8 mouse cellular contexts compared by ENCODE assay signal in the genomic region with DNA sequence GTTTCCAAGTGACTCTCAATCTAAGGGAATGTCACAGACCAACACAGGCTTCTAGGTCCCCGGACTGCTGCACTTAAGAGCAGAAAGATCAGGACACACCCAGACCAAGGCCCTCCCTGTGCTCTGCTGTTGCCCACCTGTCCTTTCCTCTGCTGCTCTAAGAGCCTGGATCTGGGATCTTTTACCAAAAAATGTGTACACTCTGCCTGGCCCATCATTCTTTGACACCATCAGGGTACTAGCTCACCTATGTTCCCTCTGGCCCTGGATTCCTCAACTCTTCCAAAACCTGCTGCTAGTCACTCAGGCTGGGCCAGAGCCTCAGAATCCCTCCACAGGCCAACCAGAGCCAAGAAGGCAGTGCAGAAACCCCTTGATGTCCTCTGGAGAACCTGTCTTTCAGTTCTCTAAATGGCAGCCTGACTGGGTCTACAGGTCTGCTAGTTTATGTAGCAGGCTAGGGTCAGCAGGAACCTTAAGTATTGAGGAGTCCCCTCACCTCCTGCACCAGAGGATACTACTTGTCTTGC. TPM values are rescaled to one million over a fixed set of nuclear protein-coding genes. Genes with fewer than 3 reads are reported as not detected.
DNase-seq lines count a peak whose midpoint lies in the region; ATAC-seq and TF ChIP-seq lines count a peak whose summit lies in the region.

No protein-coding gene starts in this region.

- WGBS in hindbrain, embryonic 12.5 days: 79% methylated on average over 1 of the region's 1 CpGs
- 88% methylated on average over 1 of the region's 1 CpGs for WGBS in hindbrain, embryonic 10.5 days
- 67% methylated on average over 1 of the region's 1 CpGs for WGBS in heart, postnatal 0 days
- WGBS in neural tube, embryonic 12.5 days: 97% methylated on average over 1 of the region's 1 CpGs

- no peak overlapping the region for H3K4me3 ChIP-seq in hindbrain, embryonic 12.5 days
- no peak overlapping the region; the same call in 1 of the 2 replicates for H3K4me3 ChIP-seq in hindbrain, embryonic 10.5 days
- H3K4me3 ChIP-seq in testis, adult 2 months (ENCODE audit: control insufficient read depth, low read depth, low read length): peak overlapping the region; percentile 92
- no peak overlapping the region for H3K4me3 ChIP-seq in heart, postnatal 0 days (ENCODE audit: low read depth, low read length)
- no peak overlapping the region for H3K4me3 ChIP-seq in neural tube, embryonic 12.5 days

- peaks cover 16% of the 10 kb centered on the region for H3K36me3 ChIP-seq in hindbrain, embryonic 12.5 days
- peaks cover 37% of the 10 kb centered on the region for H3K36me3 ChIP-seq in hindbrain, embryonic 10.5 days
- H3K36me3 ChIP-seq in testis, adult 2 months (ENCODE audit: control insufficient read depth, insufficient read depth, low read length): no peaks in the 10 kb centered on the region; the same call in 1 of the 2 replicates
- H3K36me3 ChIP-seq in heart, postnatal 0 days (replicated peaks; ENCODE audit: control insufficient read depth, insufficient read depth, low read length): peaks cover 21% of the 10 kb centered on the region
- peaks cover 19% of the 10 kb centered on the region for H3K36me3 ChIP-seq in neural tube, embryonic 12.5 days

- no peak for TF ChIP-seq CTCF in testis, adult 2 months (IDR thresholded peaks at IDR 0.05; ENCODE audit: control insufficient read depth, insufficient read depth, insufficient replicate concordance, low read depth, low read length)
- no peak for TF ChIP-seq CTCF in heart, postnatal 0 days (IDR thresholded peaks at IDR 0.05; ENCODE audit: low read depth)

- intact Hi-C loops in left cerebral cortex, postnatal 25 days (cut with DNase I): no loop called here

- no peak for TF ChIP-seq EP300 in heart, postnatal 0 days (IDR thresholded peaks at IDR 0.05; ENCODE audit: low read depth)

- no peak overlapping the region for H3K27ac ChIP-seq in hindbrain, embryonic 12.5 days
- H3K27ac ChIP-seq in hindbrain, embryonic 10.5 days: no peak overlapping the region
- no peak overlapping the region for H3K27ac ChIP-seq in testis, adult 2 months (ENCODE audit: control insufficient read depth, insufficient read depth, low read depth, low read length)
- H3K27ac ChIP-seq in heart, postnatal 0 days (ENCODE audit: low read depth): no peak overlapping the region
- H3K27ac ChIP-seq in neural tube, embryonic 12.5 days: no peak overlapping the region

- H3K9ac ChIP-seq in hindbrain, embryonic 12.5 days: peak overlapping the region; percentile 84; the same call in 1 of the 2 replicates
- 0 out of 2 replicates have a peak overlapping the region, but pooled peaks have one; percentile 91 for H3K9ac ChIP-seq in heart, postnatal 0 days (replicated peaks; ENCODE audit: low read depth, low read length)
- 0 out of 2 replicates have a peak overlapping the region, but pooled peaks have one; percentile 0 for H3K9ac ChIP-seq in neural tube, embryonic 12.5 days

- peaks cover 47% of the 10 kb centered on the region for H3K4me1 ChIP-seq in hindbrain, embryonic 12.5 days
- H3K4me1 ChIP-seq in hindbrain, embryonic 10.5 days (replicated peaks): peaks cover 54% of the 10 kb centered on the region
- H3K4me1 ChIP-seq in testis, adult 2 months (ENCODE audit: control insufficient read depth, insufficient read depth, low read length): peaks cover 28% of the 10 kb centered on the region
- peaks cover 53% of the 10 kb centered on the region for H3K4me1 ChIP-seq in heart, postnatal 0 days (ENCODE audit: control insufficient read depth, insufficient read depth)
- H3K4me1 ChIP-seq in neural tube, embryonic 12.5 days: peaks cover 35% of the 10 kb centered on the region

- no peaks in the 10 kb centered on the region for H3K27me3 ChIP-seq in hindbrain, embryonic 12.5 days
- H3K27me3 ChIP-seq in hindbrain, embryonic 10.5 days (ENCODE audit: insufficient read depth, poor library complexity, severe bottlenecking): peaks cover 4% of the 10 kb centered on the region
- H3K27me3 ChIP-seq in testis, adult 2 months (ENCODE audit: control insufficient read depth, insufficient read depth, low read length): no peaks in the 10 kb centered on the region
- no peaks in the 10 kb centered on the region for H3K27me3 ChIP-seq in heart, postnatal 0 days (ENCODE audit: control insufficient read depth, insufficient read depth, low read length)
- no peaks in the 10 kb centered on the region for H3K27me3 ChIP-seq in neural tube, embryonic 12.5 days (replicated peaks)

- TF ChIP-seq POLR2A in testis, adult 2 months (IDR thresholded peaks at IDR 0.05; ENCODE audit: control insufficient read depth, low read depth, low read length): no peak

- H3K4me2 ChIP-seq in hindbrain, embryonic 12.5 days (replicated peaks): peak overlapping the region; percentile 90
- H3K4me2 ChIP-seq in heart, postnatal 0 days (ENCODE audit: low read depth, low read length): peak overlapping the region; percentile 87; the same call in 1 of the 2 replicates
- H3K4me2 ChIP-seq in neural tube, embryonic 12.5 days (replicated peaks): peak overlapping the region; percentile 87

- no peak for DNase-seq in hindbrain, embryonic 10.5 days (ENCODE audit: low spot score)
- DNase-seq in testis, postnatal 14 days (ENCODE audit: low spot score): no peak
- DNase-seq in heart, postnatal 0 days (ENCODE audit: low spot score): no peak
- DNase-seq in left cerebral cortex, postnatal 25 days (ENCODE audit: low spot score in 2 of 2): no peak
- no peak for DNase-seq in left cerebral cortex, adult 18-20 months (ENCODE audit: low spot score in 2 of 2)

- ATAC-seq in hindbrain, embryonic 12.5 days (ENCODE audit: low FRiP score): no peak
- no peak for ATAC-seq in heart, postnatal 0 days (ENCODE audit: insufficient read depth, low read depth)
- ATAC-seq in neural tube, embryonic 12.5 days (ENCODE audit: low FRiP score, low read depth): no peak

- H3K9me3 ChIP-seq in hindbrain, embryonic 12.5 days (replicated peaks): no peaks in the 10 kb centered on the region
- no peaks in the 10 kb centered on the region for H3K9me3 ChIP-seq in hindbrain, embryonic 10.5 days
- no peaks in the 10 kb centered on the region for H3K9me3 ChIP-seq in heart, postnatal 0 days (replicated peaks; ENCODE audit: control insufficient read depth, low read length)
- no peaks in the 10 kb centered on the region for H3K9me3 ChIP-seq in neural tube, embryonic 12.5 days

RNA-seq across cellular contexts. Expression of a gene that starts 2.4 kb away (rescaled TPM):
- polyA plus RNA-seq in hindbrain, embryonic 12.5 days (2016; fragmentation: Nextera tagmentation; extraction: Ambion mirVana): 33.2 and 36.5 TPM in 2 replicates
- polyA plus RNA-seq in hindbrain, embryonic 10.5 days (2016; fragmentation: Nextera tagmentation; extraction: Ambion mirVana): 21.6 and 26.3 TPM in 2 replicates
- 137 and 141 TPM in 2 replicates for polyA plus RNA-seq in testis, adult 2 months (2012; rRNA removed)
- 104 and 114 TPM in 2 replicates for total RNA-seq in heart, postnatal 0 days (2014; rRNA removed; ENCODE audit: low replicate concordance)
- polyA plus RNA-seq in heart, postnatal 0 days (2015; fragmentation: Nextera tagmentation; extraction: Ambion mirVana): 22.5 and 24.5 TPM in 2 replicates
- polyA plus RNA-seq in neural tube, embryonic 12.5 days (2016; fragmentation: Nextera tagmentation; extraction: Ambion mirVana): 29.2 and 35.6 TPM in 2 replicates
- total RNA-seq in left cerebral cortex, postnatal 25 days (2021): 10 to 100 TPM; 77.6 to 96.5 TPM
- total RNA-seq in left cerebral cortex, adult 18-20 months (2021): 10 to 100 TPM; 74.0 to 80.4 TPM

RNA-seq across cellular contexts. Expression of a gene that starts 15.8 kb away (rescaled TPM):
- 33.5 and 33.8 TPM in 2 replicates for polyA plus RNA-seq in hindbrain, embryonic 12.5 days (2016; fragmentation: Nextera tagmentation; extraction: Ambion mirVana)
- 35.0 and 46.0 TPM in 2 replicates for polyA plus RNA-seq in hindbrain, embryonic 10.5 days (2016; fragmentation: Nextera tagmentation; extraction: Ambion mirVana)
- 1.5 and 2.3 TPM in 2 replicates for polyA plus RNA-seq in testis, adult 2 months (2012; rRNA removed)
- 5.6 and 17.9 TPM in 2 replicates for total RNA-seq in heart, postnatal 0 days (2014; rRNA removed; ENCODE audit: low replicate concordance)
- 11.4 and 11.6 TPM in 2 replicates for polyA plus RNA-seq in heart, postnatal 0 days (2015; fragmentation: Nextera tagmentation; extraction: Ambion mirVana)
- 28.7 and 31.6 TPM in 2 replicates for polyA plus RNA-seq in neural tube, embryonic 12.5 days (2016; fragmentation: Nextera tagmentation; extraction: Ambion mirVana)
- 1 to 10 TPM; 6.1 to 7.7 TPM for total RNA-seq in left cerebral cortex, postnatal 25 days (2021)
- total RNA-seq in left cerebral cortex, adult 18-20 months (2021): 1 to 10 TPM; 7.8 to 8.6 TPM

RNA-seq across cellular contexts. Expression of a gene that starts 15.9 kb away (rescaled TPM):
- polyA plus RNA-seq in hindbrain, embryonic 12.5 days (2016; fragmentation: Nextera tagmentation; extraction: Ambion mirVana): 0.41 and 0.51 TPM in 2 replicates
- 0.54 and 0.56 TPM in 2 replicates for polyA plus RNA-seq in hindbrain, embryonic 10.5 days (2016; fragmentation: Nextera tagmentation; extraction: Ambion mirVana)
- polyA plus RNA-seq in testis, adult 2 months (2012; rRNA removed): 18.6 and 20.9 TPM in 2 replicates
- 0.19 TPM in 1 of 2 replicates, not detected in the other for total RNA-seq in heart, postnatal 0 days (2014; rRNA removed; ENCODE audit: low replicate concordance)
- 0.54 and 1.3 TPM in 2 replicates for polyA plus RNA-seq in heart, postnatal 0 days (2015; fragmentation: Nextera tagmentation; extraction: Ambion mirVana)
- 0.31 and 0.61 TPM in 2 replicates for polyA plus RNA-seq in neural tube, embryonic 12.5 days (2016; fragmentation: Nextera tagmentation; extraction: Ambion mirVana)
- 1 to 10 TPM; 1.7 to 1.8 TPM for total RNA-seq in left cerebral cortex, postnatal 25 days (2021)
- total RNA-seq in left cerebral cortex, adult 18-20 months (2021): 1 to 10 TPM; 1.6 TPM

Comparison
In these comparisons a context has a peak if more than half of its experiments do, and no peak if none do; other contexts are left out.
1. H3K9ac ChIP-seq: peak in every context shown above with its lines; median percentile 91 in heart, postnatal 0 days; 84 in hindbrain, embryonic 12.5 days; 0 in neural tube, embryonic 12.5 days.